Comparison of ENCODE assay signal across 9 mouse cellular contexts in genomic region chr2:60045995-60046394, GRCm38 (mm10).
A peak's percentile ranks its signal among the peaks of the same experiment; 100 is the strongest.
DNase-seq lines count a peak whose midpoint lies in the region; ATAC-seq and TF ChIP-seq lines count a peak whose summit lies in the region.
"Had no signal": no experiment of that assay in that cellular context is flagged by ENCODE, and none has a peak within 500 bp of the region (broad histone marks: within the 10 kb centered on the region; RNA-seq: fewer than 3 reads in every experiment).

No protein-coding gene starts in this region.

- no peaks in the 10 kb centered on the region for H3K27me3 ChIP-seq in CH12.LX (replicated peaks)
- no peaks in the 10 kb centered on the region for H3K27me3 ChIP-seq in heart, embryonic 13.5 days (replicated peaks)
- no peaks in the 10 kb centered on the region for H3K27me3 ChIP-seq in midbrain, embryonic 16.5 days (ENCODE audit: control insufficient read depth, insufficient read depth, low read depth, low read length)
- no peaks in the 10 kb centered on the region for H3K27me3 ChIP-seq in cerebellum, adult 2 months (ENCODE audit: control insufficient read depth, insufficient read depth, low read length)

- no peak for ATAC-seq in heart, embryonic 13.5 days (ENCODE audit: extremely low read depth, insufficient number of reproducible peaks, low FRiP score, low TSS enrichment)
- no peak for ATAC-seq in midbrain, embryonic 16.5 days

- H3K4me2 ChIP-seq in CH12.LX (ENCODE audit: insufficient read depth, low read depth, poor library complexity, severe bottlenecking): peak overlapping the region; percentile 36
- H3K4me2 ChIP-seq in heart, embryonic 13.5 days: no peak overlapping the region
- no peak overlapping the region for H3K4me2 ChIP-seq in midbrain, embryonic 16.5 days (ENCODE audit: low read length)

- H3K4me3 ChIP-seq in CH12.LX (replicated peaks in 1 of 3; ENCODE audit: low read depth in 2 of 3, low read length in 2 of 3, poor library complexity in 1 of 3) (no peak overlapping the region), macrophage (ENCODE audit: inconsistent target) (no peak overlapping the region)
- no peak overlapping the region for H3K4me3 ChIP-seq in heart, embryonic 13.5 days
- H3K4me3 ChIP-seq in midbrain, embryonic 16.5 days (ENCODE audit: low read depth, low read length): no peak overlapping the region
- H3K4me3 ChIP-seq in cerebellum, adult 2 months (replicated peaks; ENCODE audit: insufficient read depth, low read depth, low read length): no peak overlapping the region

- peaks cover 7 to 34% of the 10 kb centered on the region in 2 experiments for H3K4me1 ChIP-seq in CH12.LX (ENCODE audit: control insufficient read depth in 1 of 2, insufficient read depth in 2 of 2)
- H3K4me1 ChIP-seq in heart, embryonic 13.5 days: peaks cover 44% of the 10 kb centered on the region
- peaks cover 8% of the 10 kb centered on the region for H3K4me1 ChIP-seq in midbrain, embryonic 16.5 days (ENCODE audit: control insufficient read depth, insufficient read depth, low read length)
- peaks cover 8% of the 10 kb centered on the region; the same call in 1 of the 2 replicates for H3K4me1 ChIP-seq in cerebellum, adult 2 months (ENCODE audit: control insufficient read depth, insufficient read depth, low read length)

- dilution Hi-C loops in CH12.LX (cut with MboI; ENCODE audit: extremely low pct_ligation_motif_present, extremely low pct_unique_long_range_greater_than_20kb, low sequenced_read_pairs): no loop called here

- TF ChIP-seq POLR2A in CH12.LX (IDR thresholded peaks at IDR 0.05; ENCODE audit: low read depth, low read length): no peak
- TF ChIP-seq POLR2A in cerebellum, adult 2 months (IDR thresholded peaks at IDR 0.05; ENCODE audit: borderline replicate concordance, insufficient read depth, low read length): no peak

- no peak for TF ChIP-seq CTCF in CH12.LX (conservative IDR thresholded peaks at IDR 0.05 in 1 of 2, IDR thresholded peaks at IDR 0.05 in 1 of 2; ENCODE audit: low read depth in 2 of 2, low read length in 2 of 2)
- no peak for TF ChIP-seq CTCF in cerebellum, adult 2 months (IDR thresholded peaks at IDR 0.05; ENCODE audit: borderline replicate concordance, insufficient read depth, low read depth, low read length)

- peak; percentile 51 to 67 for DNase-seq in heart, adult 18-20 months
- DNase-seq in heart, postnatal 25 days (ENCODE audit: low spot score): no peak
- peak; percentile 46 for DNase-seq in CH12.LX (ENCODE audit: extremely low read depth)
- no peak for DNase-seq in kidney, postnatal 25 days
- no peak for DNase-seq in cerebellum, adult 2 months
- DNase-seq: right cerebral cortex, postnatal 4 days had no signal

- intact Hi-C loops in heart, postnatal 25 days (cut with DNase I): loop anchor here (5.0 kb wide), 2 partner anchors 41 to 166 kb away; no protein-coding TSS in a partner anchor

- in situ Hi-C loops in CH12.LX (cut with MboI; ENCODE audit: low pct_ligation_motif_present, low pct_unique_long_range_greater_than_20kb, low sequenced_read_pairs): no loop called here

- no peak overlapping the region for H3K27ac ChIP-seq in CH12.LX (ENCODE audit: insufficient read depth, low read depth)
- peak overlapping the region; percentile 37; the same call in 1 of the 2 replicates for H3K27ac ChIP-seq in heart, embryonic 13.5 days (replicated peaks)
- peak overlapping the region; percentile 69 for H3K27ac ChIP-seq in macrophage
- no peak overlapping the region for H3K27ac ChIP-seq in midbrain, embryonic 16.5 days (ENCODE audit: low read length)
- H3K27ac ChIP-seq in cerebellum, adult 2 months (ENCODE audit: insufficient read depth, low read length): no peak overlapping the region

- TF ChIP-seq RAD21 in CH12.LX (IDR thresholded peaks at IDR 0.05; ENCODE audit: low read depth, low read length): no peak

- H3K79me2 ChIP-seq in CH12.LX (replicated peaks; ENCODE audit: control insufficient read depth, extremely low read depth, insufficient read depth, poor library complexity, severe bottlenecking): no peaks in the 10 kb centered on the region; the same call in 1 of the 2 replicates
- peaks cover 86% of the 10 kb centered on the region for H3K79me2 ChIP-seq in macrophage (ENCODE audit: inconsistent target)

- 24% methylated on average over 1 of the region's 1 CpGs for WGBS in heart, embryonic 13.5 days
- WGBS in macrophage (ENCODE audit: missing documents): 30% methylated on average over 1 of the region's 1 CpGs
- WGBS in midbrain, embryonic 16.5 days: 79% methylated on average over 1 of the region's 1 CpGs
- 62% methylated on average over 1 of the region's 1 CpGs for WGBS in cerebellum, adult 2 months

- no peaks in the 10 kb centered on the region for H3K9me3 ChIP-seq in CH12.LX (replicated peaks; ENCODE audit: low read length)
- H3K9me3 ChIP-seq in heart, embryonic 13.5 days: no peaks in the 10 kb centered on the region
- no peaks in the 10 kb centered on the region for H3K9me3 ChIP-seq in midbrain, embryonic 16.5 days (replicated peaks; ENCODE audit: control insufficient read depth, low read length, poor library complexity, severe bottlenecking)

- peak; percentile 94 for TF ChIP-seq EP300 in CH12.LX (IDR thresholded peaks at IDR 0.05; ENCODE audit: low read length)

- no peak overlapping the region for H3K9ac ChIP-seq in CH12.LX (ENCODE audit: insufficient read depth, low read depth)
- no peak overlapping the region for H3K9ac ChIP-seq in heart, embryonic 13.5 days
- H3K9ac ChIP-seq in midbrain, embryonic 16.5 days (ENCODE audit: low read depth, low read length): no peak overlapping the region

- H3K36me3 ChIP-seq in CH12.LX (replicated peaks in 1 of 2; ENCODE audit: control insufficient read depth in 1 of 2, insufficient read depth in 1 of 2, low read length in 1 of 2): peaks cover 0 to 8% of the 10 kb centered on the region in 2 experiments
- H3K36me3 ChIP-seq in heart, embryonic 13.5 days: peaks cover 6% of the 10 kb centered on the region; the same call in 1 of the 2 replicates
- H3K36me3 ChIP-seq in macrophage (ENCODE audit: inconsistent target): no peaks in the 10 kb centered on the region
- no peaks in the 10 kb centered on the region for H3K36me3 ChIP-seq in midbrain, embryonic 16.5 days (ENCODE audit: control insufficient read depth, insufficient read depth, low read length)

TF ChIP-seq in CH12.LX, 34 proteins besides CTCF, POLR2A, EP300 and RAD21:
- no peak for TF ChIP-seq MAFK (IDR thresholded peaks at IDR 0.05; ENCODE audit: insufficient replicate concordance, low read length)
- TF ChIP-seq TCF12 (IDR thresholded peaks at IDR 0.05; ENCODE audit: low read depth, low read length): 0 out of 2 replicates have a peak, but pooled peaks have one; percentile 47
- no peak for TF ChIP-seq HCFC1 (IDR thresholded peaks at IDR 0.05; ENCODE audit: low read depth, low read length)
- no peak for TF ChIP-seq GABPA (IDR thresholded peaks at IDR 0.05; ENCODE audit: insufficient replicate concordance, low read depth, low read length)
- TF ChIP-seq ZC3H11A (IDR thresholded peaks at IDR 0.05; ENCODE audit: low read depth, low read length): no peak
- peak; percentile 48; the same call in 1 of the 2 replicates for TF ChIP-seq MEF2A (IDR thresholded peaks at IDR 0.05; ENCODE audit: borderline replicate concordance, low read depth, low read length)
- TF ChIP-seq MYC (IDR thresholded peaks at IDR 0.05; ENCODE audit: low read depth, low read length): peak; percentile 53; the same call in 1 of the 2 replicates
- TF ChIP-seq IRF4 (IDR thresholded peaks at IDR 0.05; ENCODE audit: low read depth, low read length): peak; percentile 91
- TF ChIP-seq UBTF (IDR thresholded peaks at IDR 0.05; ENCODE audit: low read depth, low read length): no peak
- TF ChIP-seq CHD1 (IDR thresholded peaks at IDR 0.05; ENCODE audit: low read depth, low read length): no peak
- peak; percentile 85 for TF ChIP-seq ZNF384 (IDR thresholded peaks at IDR 0.05; ENCODE audit: low read depth, low read length)
- no peak for TF ChIP-seq NELFE (IDR thresholded peaks at IDR 0.05; ENCODE audit: low read depth, low read length)
- TF ChIP-seq SMC3 (IDR thresholded peaks at IDR 0.05; ENCODE audit: low read depth, low read length): no peak
- no peak for TF ChIP-seq CHD2 (IDR thresholded peaks at IDR 0.05; ENCODE audit: low read length)
- TF ChIP-seq ETS1 (conservative IDR thresholded peaks at IDR 0.05; ENCODE audit: low read depth, low read length): no peak; the same call in none of the 2 replicates
- TF ChIP-seq ZMIZ1 (IDR thresholded peaks at IDR 0.05; ENCODE audit: low read depth, low read length): no peak
- no peak for TF ChIP-seq MXI1 (IDR thresholded peaks at IDR 0.05; ENCODE audit: low read depth, low read length)
- TF ChIP-seq ELF1 (IDR thresholded peaks at IDR 0.05; ENCODE audit: low read depth, low read length): peak; percentile 64
- no peak for TF ChIP-seq JUN (IDR thresholded peaks at IDR 0.05; ENCODE audit: insufficient read depth, low read depth, low read length)
- TF ChIP-seq USF1 (IDR thresholded peaks at IDR 0.05; ENCODE audit: low read depth, low read length): no peak
- no peak for TF ChIP-seq MAX (IDR thresholded peaks at IDR 0.05; ENCODE audit: low read length)
- TF ChIP-seq SIN3A (IDR thresholded peaks at IDR 0.05; ENCODE audit: low read length): no peak
- TF ChIP-seq POLR2AphosphoS2 (IDR thresholded peaks at IDR 0.05; ENCODE audit: low read depth, low read length): no peak
- no peak for TF ChIP-seq MAZ (IDR thresholded peaks at IDR 0.05; ENCODE audit: low read depth, low read length)

Comparison
In these comparisons a context has a peak if more than half of its experiments do, and no peak if none do; other contexts are left out.
1. DNase-seq: peak in heart, adult 18-20 months (2 of 2) and CH12.LX (single experiment); none in heart, postnatal 25 days (single experiment), kidney, postnatal 25 days (0 of 2) and cerebellum, adult 2 months (0 of 2).
2. H3K27ac ChIP-seq: peak in heart, embryonic 13.5 days (single experiment) and macrophage (single experiment); none in CH12.LX (single experiment), midbrain, embryonic 16.5 days (single experiment) and cerebellum, adult 2 months (single experiment).